Mouse (Mus musculus) Muller cell, postnatal 12 days (primary cell): ENCODE results near the gene Tmf1.

Experiments
- DNase-seq: peaks from one replicate; pipeline ENCODE4 v3.0.0-alpha.2; 2015; ENCODE audit errors: inconsistent ontology term

Gene Tmf1

GRCm38 (mm10) chr6:97204252-97204869, 25.4 kb upstream of the Tmf1 start:
- peak; percentile 53 for DNase-seq

GRCm38 (mm10) chr6:97202477-97202876, 23.6 kb upstream of the Tmf1 start:
- no peak for DNase-seq

GRCm38 (mm10) chr6:97200437-97200836, 21.5 kb upstream of the Tmf1 start:
- DNase-seq: no peak

GRCm38 (mm10) chr6:97179367-97179828, 476 bp upstream of the Tmf1 start:
- peak; percentile 86 for DNase-seq

- DNase-seq: no peak
Observed at GRCm38 (mm10) chr6:97175716-97176115, 3.2 kb downstream of the Tmf1 start.

GRCm38 (mm10) chr6:97150156-97150555, 28.8 kb downstream of the Tmf1 start:
- DNase-seq: no peak

- no peak for DNase-seq
Observed at GRCm38 (mm10) chr6:97149721-97150120, 29.2 kb downstream of the Tmf1 start.

- DNase-seq: peak; percentile 84
Observed at GRCm38 (mm10) chr6:97148383-97149251, 30.3 kb downstream of the Tmf1 start, which contains the start of gene Eogt. TSS of gene Eogt (minus strand) at chr6:97149182.

GRCm38 (mm10) chr6:97147755-97148382, 31.1 kb downstream of the Tmf1 start:
- peak; percentile 59 for DNase-seq

GRCm38 (mm10) chr6:97145156-97145555, 33.8 kb downstream of the Tmf1 start:
- DNase-seq: peak; percentile 56

- no peak for DNase-seq
Observed at GRCm38 (mm10) chr6:97144359-97144758, 34.6 kb downstream of the Tmf1 start.

GRCm38 (mm10) chr6:97142611-97143010, 36.3 kb downstream of the Tmf1 start:
- no peak for DNase-seq

GRCm38 (mm10) chr6:97141811-97142210, 37.1 kb downstream of the Tmf1 start:
- DNase-seq: peak; percentile 13

GRCm38 (mm10) chr6:97132707-97133303, 46.1 kb downstream of the Tmf1 start:
- DNase-seq: no peak

- DNase-seq: no peak
Observed at GRCm38 (mm10) chr6:97131808-97132207, 47.1 kb downstream of the Tmf1 start.

- no peak for DNase-seq
Observed at GRCm38 (mm10) chr6:97130979-97131378, 47.9 kb downstream of the Tmf1 start.

GRCm38 (mm10) chr6:97124336-97125010, 54.4 kb downstream of the Tmf1 start:
- DNase-seq: no peak

GRCm38 (mm10) chr6:97120922-97121321, 58.0 kb downstream of the Tmf1 start:
- DNase-seq: no peak

- no peak for DNase-seq
Observed at GRCm38 (mm10) chr6:97118327-97118726, 60.6 kb downstream of the Tmf1 start.

- no peak for DNase-seq
Observed at GRCm38 (mm10) chr6:97116896-97117295, 62.0 kb downstream of the Tmf1 start.

- DNase-seq: no peak
Observed at GRCm38 (mm10) chr6:97114821-97115220, 64.1 kb downstream of the Tmf1 start.
